Mouse (Mus musculus): ENCODE measurements around the gene Pex12.
"Not testable (repeated sequence)": the region's sequence is repeated elsewhere in the genome, so short reads cannot be mapped to it uniquely, and the experiment has no call there.

Gene Pex12

GRCm38 (mm10) chr11:83302526-83303251, at the start of gene Pex12:
Pex12 (minus strand) TSS chr11:83302586.
- DNase-seq: peak; percentile 95

DNA sequence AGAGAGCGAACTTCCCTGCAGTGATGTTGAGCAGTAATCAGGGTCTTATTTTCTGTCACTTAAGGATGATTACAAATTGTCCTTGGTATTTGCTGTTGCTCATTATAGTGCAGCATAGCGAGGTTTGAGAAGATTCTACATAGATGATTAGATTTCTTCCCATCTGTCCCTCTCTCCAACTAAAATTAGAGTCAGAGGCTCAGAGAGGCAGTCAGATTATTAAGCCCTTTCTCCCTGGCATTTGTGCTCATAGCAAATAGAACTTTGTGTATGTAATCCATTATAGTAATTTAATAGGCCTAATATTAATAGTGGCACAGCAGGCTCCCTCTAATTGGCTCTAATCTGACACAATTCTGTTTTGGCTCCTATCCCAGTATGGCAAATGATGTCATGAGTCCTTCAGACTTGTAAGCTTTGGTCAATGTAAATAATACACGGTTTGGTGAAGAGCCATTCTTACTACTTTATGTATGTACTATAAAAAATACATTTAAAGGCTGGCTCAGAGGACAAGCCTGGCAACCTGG, 39.4 kb upstream of the Pex12 start:
- DNase-seq: no peak

DNA sequence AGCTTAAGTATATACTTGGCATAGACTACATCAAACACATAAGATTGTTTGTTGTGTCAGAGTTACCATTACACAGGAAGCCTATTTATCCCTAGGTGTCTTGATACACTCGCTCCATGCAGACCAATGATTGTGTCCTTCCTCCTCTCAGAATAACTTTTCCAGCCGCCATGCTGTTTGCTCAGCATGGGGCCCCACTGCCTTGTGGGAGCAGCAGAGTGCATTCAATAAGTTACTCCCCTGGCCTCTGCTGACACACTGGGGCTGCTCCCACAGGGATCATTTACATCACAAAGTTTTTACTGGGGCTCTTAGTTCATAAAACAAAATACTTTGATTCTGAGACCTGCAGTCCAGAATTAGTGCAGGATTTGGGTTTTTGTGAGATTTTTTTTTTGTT, 37.3 kb upstream of the Pex12 start:
- DNase-seq: no peak

DNA sequence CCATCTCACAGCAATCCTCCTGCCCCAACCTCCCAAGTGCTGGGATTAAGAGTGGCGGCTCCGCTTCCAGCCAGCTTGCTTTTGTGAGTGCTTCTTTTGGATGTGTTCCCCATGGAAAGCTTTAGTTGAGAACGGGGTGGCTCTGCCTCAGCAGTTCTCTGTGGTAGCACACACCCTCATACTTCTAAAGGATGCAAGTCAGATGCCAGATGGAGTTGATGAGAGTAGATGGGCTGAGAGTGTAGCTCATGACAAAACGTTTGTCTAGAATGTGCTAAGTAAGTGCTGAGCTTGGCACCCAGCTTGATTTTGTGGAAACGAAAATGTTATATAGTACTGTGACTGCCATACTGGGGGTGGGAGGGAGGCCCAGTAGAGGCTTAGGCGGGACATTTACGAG, 33.4 kb upstream of the Pex12 start:
- peak; percentile 62 for DNase-seq

GRCm38 (mm10) chr11:83327427-83327826, 25.0 kb upstream of the Pex12 start:
- peak; percentile 48 for DNase-seq

DNA sequence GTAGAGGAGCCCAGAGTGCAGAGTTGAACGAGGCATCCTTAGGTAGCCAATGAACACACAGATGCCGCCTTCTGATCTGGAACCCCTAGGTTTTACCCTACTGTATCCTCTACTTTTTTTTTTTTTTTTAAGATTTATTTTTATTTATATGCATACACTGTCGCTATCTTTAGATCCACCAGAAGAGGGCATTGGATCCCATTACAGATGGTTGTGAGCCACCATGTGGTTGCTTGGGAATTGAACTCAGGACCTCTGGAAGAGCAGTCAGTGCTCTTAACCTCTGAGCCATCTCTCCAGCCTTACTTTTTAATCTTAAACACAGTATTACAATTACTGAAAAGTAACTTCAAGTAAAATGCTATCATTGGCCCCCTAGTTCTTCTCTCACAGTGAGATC, 24.3 kb upstream of the Pex12 start:
- DNase-seq: not testable (repeated sequence)

- no peak for DNase-seq
Measured at GRCm38 (mm10) chr11:83319048-83319447, 16.7 kb upstream of the Pex12 start.

DNA sequence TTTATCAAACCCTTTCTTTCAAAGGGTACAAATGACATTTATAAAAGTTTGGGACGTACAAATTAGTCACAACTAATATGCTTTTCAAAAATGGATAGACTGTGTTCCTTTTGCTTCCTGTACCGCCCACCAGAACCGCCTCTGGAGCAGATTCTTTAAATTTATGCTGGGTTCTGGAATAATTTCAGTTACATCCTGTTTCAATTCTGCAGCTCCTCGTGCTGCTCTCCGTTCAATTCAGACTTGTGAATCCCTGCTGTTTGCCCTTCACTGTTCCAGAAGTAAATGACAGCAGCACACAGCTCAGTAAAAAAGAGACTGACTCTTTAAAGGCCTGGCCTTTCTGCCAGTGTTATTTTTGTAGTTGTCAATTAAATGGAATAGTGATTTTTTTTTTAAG, 10.1 kb upstream of the Pex12 start:
- DNase-seq: peak; percentile 76

DNA sequence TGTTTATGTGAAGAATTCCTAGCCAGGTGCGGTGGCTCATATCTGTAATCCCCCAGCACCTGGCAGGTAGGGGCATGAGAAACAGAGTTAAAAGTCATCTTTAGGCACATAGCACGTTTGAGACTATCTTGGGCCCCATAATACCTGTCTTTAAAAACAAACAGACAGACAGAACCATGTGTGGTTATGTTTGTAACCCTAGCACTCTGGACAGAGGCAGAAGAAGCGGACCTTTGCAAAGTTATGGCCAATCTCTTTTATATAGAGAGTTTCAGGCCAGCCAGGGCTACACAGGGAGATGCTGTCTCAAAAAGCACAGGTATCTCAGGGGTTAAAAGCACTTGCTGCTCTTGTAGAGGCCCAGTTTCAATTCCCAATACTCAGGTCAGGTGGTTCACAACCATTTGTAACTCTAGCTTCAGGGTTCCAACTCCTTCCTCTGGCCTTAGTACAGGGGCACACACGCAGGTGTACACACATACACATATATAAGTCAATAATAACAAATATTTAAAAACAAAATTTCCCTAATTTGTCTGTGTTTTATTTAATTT, 4.4 kb upstream of the Pex12 start:
- DNase-seq: no peak

- DNase-seq: no peak
Measured at GRCm38 (mm10) chr11:83304485-83304884, 2.1 kb upstream of the Pex12 start.

DNA sequence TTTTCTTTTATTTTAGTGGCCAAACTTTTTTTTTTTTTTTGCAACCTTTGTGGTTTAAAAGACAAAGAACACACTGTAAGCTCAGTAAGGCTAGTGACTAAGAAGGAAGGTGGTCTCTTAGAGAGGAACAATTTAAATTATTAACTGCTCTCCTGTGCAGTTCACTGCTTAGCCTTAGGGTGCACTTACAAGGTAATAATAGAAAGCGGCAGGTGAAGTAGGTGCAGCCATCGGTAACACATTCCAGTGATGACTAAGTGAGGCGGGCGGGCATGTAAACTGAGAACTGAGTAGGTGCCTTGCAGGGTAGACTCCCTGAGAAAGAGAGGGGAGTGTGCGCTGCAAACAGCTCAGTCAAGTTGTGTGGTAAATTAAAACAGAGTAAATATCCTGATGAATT, 1.4 kb upstream of the Pex12 start:
- DNase-seq: peak; percentile 55

- DNase-seq: no peak
Measured at GRCm38 (mm10) chr11:83302124-83302523, 262 bp downstream of the Pex12 start.

DNA sequence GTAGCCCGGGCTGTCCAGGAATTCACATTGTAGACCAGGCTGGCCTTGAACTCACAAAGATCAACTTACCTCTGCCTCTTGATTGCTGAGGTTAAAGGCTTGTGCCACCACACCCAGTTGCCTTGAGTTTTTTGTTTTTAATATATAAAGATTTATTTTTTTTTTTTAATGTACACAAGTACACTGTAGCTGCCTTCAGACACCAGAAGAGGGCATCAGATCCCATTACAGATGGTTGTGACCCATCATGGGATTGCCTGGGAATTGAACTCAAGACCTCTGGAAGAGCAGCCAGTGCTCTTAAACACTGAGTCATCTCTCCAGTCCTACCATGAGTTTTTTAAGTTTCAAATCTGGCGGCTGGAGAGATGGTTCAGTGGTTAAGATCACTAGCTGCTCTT, 955 bp downstream of the Pex12 start:
- DNase-seq: no peak

GRCm38 (mm10) chr11:83299724-83300123, 2.7 kb downstream of the Pex12 start:
- no peak for DNase-seq

DNA sequence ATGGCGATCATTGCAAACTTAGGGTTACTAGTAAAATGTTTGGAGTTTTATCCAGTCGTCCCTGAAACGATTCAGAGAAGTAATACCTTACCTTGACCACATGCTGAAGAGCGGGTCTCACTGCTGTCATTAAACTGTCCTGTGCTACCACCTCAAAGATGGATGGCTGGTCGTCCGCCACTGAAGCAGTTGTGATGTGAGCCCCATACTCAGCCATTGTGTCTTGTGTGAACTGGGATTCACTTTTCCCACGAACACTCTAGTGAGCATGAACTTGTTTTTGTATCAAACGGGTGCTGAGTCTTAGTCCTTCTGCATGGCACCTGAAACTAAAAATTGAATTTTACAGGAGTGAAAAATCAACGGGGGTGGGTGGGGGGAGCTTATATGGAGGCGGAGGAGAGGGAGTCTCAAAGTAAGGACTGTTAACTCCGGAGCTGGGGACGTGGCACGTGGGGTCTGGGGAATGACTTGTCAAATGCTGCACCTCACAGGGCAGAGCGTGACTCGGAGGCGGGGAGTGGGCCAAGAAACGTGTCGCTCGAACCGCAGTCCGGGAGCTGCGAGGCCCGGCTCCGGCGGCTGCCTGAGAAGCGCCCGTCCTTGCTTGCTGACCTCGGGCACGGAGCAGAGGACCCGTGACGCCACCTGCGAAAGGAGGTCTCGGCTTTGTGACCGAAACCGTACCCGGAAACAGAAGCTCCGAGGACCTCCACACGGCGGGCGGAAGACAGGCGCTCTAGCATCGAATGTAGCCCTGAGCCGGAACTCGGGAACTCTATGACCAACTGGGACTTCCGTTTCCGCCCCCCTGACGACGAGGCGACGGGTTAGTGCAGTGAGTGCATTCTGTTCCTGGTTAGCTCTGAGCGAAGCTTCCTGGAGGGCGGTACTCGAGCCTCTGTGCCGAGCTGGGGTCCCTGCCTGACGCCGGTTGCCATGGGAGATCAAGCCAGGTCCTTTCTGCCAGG, 3.9 kb downstream of the Pex12 start, which contains the start of gene Ap2b1:
Ap2b1 (plus strand) TSS at position 800 of the 971 bp plus-strand sequence.
- peak; percentile 96 for DNase-seq

- no peak for DNase-seq
Measured at GRCm38 (mm10) chr11:83297816-83298215, 4.6 kb downstream of the Pex12 start.

DNA sequence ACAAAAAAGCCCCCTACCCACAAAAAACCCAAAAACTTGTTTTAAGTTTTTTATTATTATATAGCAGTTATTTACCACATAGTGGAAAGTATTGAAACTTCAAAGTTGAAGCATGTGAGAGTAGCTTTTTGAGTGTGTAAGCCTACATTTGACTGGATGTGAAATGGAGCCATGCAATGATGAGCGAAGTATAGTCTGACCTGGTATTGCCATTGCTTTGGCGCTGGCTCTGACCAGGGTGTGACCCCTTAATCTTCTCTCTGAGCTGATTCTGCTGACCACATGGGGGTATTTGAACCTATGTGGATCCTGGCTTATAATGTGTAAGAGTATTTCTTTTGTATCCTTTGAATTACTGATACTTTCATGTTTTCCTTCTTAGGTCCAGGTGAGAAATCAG, 8.3 kb downstream of the Pex12 start:
- DNase-seq: no peak

GRCm38 (mm10) chr11:83293182-83293581, 9.2 kb downstream of the Pex12 start:
- no peak for DNase-seq

DNA sequence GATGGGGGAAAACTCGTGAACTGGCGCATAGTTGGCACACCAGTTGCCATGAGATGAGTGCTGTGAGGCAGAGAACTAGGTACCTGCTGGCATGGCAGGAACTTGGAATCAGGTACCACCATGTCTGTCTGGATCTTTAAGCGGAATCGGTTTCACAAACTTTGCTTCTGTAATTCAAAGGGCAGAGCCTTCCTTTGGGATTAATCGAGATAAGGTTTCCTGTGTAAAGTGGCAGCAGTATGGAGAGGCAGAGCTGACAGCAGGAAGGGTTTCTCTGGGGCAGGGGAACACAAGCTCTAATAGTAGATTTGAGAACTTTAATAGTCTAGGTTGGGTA, 10.2 kb downstream of the Pex12 start:
- no peak for DNase-seq

GRCm38 (mm10) chr11:83291375-83292250, 10.8 kb downstream of the Pex12 start:
- DNase-seq: peak; percentile 97

DNA sequence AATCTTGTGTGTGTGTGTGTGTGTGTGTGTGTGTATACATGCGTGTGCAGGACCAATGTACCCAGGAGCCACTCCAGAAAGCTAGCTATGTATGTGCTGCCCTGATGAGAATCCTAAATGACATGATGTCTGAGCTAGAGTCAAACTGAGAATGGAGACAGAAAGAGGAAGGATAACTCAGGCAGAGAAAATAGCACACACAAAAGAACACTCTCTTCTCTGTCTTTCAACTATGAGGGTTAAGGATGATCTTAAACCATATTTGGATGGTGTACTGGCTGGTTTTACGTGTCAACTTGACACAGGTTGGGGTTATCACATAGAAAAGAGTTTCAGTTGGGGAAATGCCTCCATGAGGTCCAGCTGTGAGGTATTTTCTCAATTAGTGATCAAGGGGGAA, 12.8 kb downstream of the Pex12 start:
- no peak for DNase-seq

GRCm38 (mm10) chr11:83289036-83289435, 13.3 kb downstream of the Pex12 start:
- no peak for DNase-seq
